Mouse (Mus musculus) effector memory CD4-positive, alpha-beta T cell, adult 5 months (primary cell): ENCODE data around the gene Orai1. TPM values are rescaled to one million over a fixed set of nuclear protein-coding genes. Genes with fewer than 3 reads are reported as not detected.

Experiments used
- polyA plus RNA-seq: library from polyadenylated mRNA; unstranded; fragments of 100-300 nt; shearing (Covaris generic); gene quantifications from one replicate; pipeline ENCODE4 v1.2.1, GENCODE M21; 2017

Orai1 gene
- polyA plus RNA-seq, result 499 TPM

DNA sequence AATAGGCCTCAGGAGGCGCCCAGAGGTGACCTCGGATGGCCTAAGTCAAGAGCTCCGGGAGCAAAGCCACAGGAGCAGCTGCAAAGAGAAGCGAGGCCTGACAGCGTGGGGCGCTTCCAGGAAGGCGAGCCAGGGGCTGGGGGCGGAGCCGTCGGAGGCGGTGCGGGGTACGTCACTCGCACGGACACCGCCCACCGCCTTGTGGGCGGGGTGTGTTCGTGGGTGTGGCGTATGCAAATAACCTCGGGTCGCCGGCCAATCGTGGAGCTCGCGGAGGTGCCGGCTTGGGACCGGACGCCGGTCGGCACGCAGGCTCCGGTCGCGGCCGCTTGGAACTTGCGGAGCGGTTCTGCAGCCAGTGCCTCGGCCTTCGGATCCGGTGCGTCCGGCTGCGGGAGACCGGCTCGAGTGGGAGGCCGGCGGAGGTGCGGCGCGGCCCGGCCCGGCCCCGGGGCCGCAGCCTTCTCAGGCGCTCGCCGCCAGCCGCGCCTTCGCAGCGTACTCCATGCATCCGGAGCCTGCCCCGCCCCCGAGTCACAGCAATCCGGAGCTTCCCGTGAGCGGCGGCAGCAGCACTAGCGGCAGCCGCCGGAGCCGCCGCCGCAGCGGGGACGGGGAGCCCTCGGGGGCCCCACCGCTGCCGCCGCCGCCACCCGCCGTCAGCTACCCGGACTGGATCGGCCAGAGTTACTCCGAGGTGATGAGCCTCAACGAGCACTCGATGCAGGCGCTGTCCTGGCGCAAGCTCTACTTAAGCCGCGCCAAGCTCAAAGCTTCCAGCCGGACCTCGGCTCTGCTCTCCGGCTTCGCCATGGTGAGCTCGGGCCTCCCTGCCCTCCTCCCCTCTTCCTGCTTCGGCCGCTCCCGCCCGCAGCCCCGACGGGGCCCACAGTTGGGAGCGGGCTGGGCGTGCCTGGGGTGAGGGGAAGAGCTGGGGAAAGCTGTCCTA lies at the start of gene Orai1:
TSS of gene Orai1 (plus strand) at position 322 of the 949 bp plus-strand sequence.

DNA sequence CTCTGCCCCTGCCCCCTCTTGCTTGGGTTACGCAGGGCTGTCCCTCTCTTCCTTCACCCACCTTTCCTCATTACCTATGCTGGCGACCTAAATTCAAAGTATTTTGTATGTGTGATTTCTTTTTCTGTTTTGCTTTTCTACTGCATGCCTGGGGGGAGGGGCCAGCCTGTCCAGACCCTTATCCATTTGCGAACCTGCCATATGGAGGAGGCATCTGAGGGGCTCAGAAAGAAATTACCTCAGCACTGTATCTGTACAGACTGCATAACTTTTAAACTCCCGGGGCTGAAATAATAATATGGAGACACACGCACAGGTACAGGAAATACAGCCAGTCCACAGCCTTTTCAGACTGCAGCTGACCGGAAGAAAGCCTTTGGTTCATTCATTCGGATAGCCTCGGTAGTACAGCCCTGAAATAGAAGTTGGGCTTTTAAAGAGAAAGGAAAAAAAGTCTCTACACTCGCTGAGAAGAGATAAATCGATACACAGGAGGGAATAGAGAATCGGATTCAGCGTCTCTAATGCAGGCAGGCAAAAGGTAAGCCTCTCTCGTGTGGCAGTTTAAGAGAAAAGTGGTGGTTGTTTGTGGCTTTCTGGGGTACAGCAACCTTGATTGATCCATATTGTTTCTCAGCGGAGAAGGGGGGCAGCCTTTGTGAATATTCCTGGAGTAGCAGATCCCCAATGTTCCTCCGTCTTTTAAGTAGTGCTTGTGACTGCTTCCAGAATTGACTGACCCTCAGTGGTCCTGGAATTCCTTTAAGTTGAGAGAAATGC lies 25.1 kb upstream of the Orai1 start, which contains the start of gene Kdm2b:
TSS of gene Kdm2b (minus strand) at position 273 of the 780 bp plus-strand sequence.

DNA sequence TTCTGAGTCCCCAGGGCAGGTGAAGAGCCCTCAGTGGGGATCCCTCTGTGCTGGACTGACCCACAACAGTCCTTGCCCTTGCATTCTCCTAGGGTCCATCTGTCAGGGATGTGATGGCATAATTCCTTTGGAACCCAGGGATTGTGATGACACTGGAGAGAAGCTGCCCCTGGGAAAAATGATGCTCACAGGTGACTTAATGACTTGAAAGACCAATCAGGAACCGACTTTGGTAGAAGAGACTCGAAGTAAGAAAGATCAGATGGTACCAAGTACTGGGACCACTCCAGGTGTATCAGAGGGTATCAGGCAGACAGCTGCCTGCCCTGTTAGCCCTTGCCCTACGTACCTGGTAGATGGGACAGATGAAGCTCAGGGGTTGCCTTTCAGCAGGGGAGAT lies 32.0 kb downstream of the Orai1 start, which contains the start of gene Morn3:
TSS of gene Morn3 (minus strand) at position 101 of the 400 bp plus-strand sequence.

DNA sequence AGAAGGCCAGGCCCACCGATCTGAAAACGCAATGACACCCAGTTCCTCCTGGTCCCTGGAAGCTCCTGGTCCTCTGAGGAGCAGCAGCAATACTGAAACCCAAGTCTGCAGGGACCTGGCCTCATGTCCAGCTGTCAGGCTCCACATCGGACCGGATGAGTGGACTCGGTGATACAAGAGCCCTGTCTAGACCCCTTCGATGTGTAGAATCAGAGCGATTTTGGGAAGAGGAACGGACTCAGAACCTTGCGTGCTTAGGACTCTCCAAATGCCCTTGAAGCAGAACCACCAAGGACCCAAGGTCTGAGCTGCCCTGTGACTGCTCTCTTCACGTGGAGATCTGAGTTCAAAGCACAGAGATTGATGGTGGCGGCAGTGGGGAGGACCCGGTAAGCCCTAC lies 53.2 kb downstream of the Orai1 start, which contains the start of gene Tmem120b:
TSS of gene Tmem120b (plus strand) at position 301 of the 400 bp plus-strand sequence.

Other genes starting within 250 kb of the Orai1 start
- 16.3 TPM for gene Camkk2, start 235.7 kb upstream of the Orai1 start, polyA plus RNA-seq
- 225 TPM for gene Anapc5, start 193.7 kb upstream of the Orai1 start, polyA plus RNA-seq
- gene Rnf34, start 165.0 kb upstream of the Orai1 start, polyA plus RNA-seq, result 25.8 TPM
- gene Kdm2b, start 25.3 kb upstream of the Orai1 start, polyA plus RNA-seq, result 110 TPM
- gene Morn3, start 31.9 kb downstream of the Orai1 start, polyA plus RNA-seq, result 2.2 TPM
- gene Tmem120b, start 53.3 kb downstream of the Orai1 start, polyA plus RNA-seq, result 3.2 TPM
- gene Rhof, start 117.6 kb downstream of the Orai1 start, polyA plus RNA-seq, result 98.0 TPM
- 7.5 TPM for gene Setd1b, start 127.1 kb downstream of the Orai1 start, polyA plus RNA-seq
- gene Psmd9, start 154.3 kb downstream of the Orai1 start, polyA plus RNA-seq, result 35.2 TPM
- not detected for gene Hpd, start 167.7 kb downstream of the Orai1 start, polyA plus RNA-seq
- 0.61 TPM for gene Wdr66, start 237.0 kb downstream of the Orai1 start, polyA plus RNA-seq